Mouse (Mus musculus) liver, adult 2 months (tissue): Measurements from ENCODE around the gene Scoc. TPM values are rescaled to one million over a fixed set of nuclear protein-coding genes. Genes with fewer than 3 reads are reported as not detected.
A peak's percentile ranks its signal among the peaks of the same experiment; 100 is the strongest.
"Not testable (repeated sequence)": the region's sequence is repeated elsewhere in the genome, so short reads cannot be mapped to it uniquely, and the experiment has no call there.

Source experiments
- DNase-seq: peaks from one replicate; pipeline ENCODE4 v3.0.0-alpha.2; 2011; ENCODE audit warnings: low read depth, low spot score; ENCODE audit errors: extremely low read depth
- H3K27ac ChIP-seq: fragments of 200-500 bp; replicated peaks from 2 replicates; pipeline ENCODE4 v1.5.1; 2012; ENCODE audit warnings: low read depth, mild to moderate bottlenecking, control low read depth, inconsistent platforms, low read length; ENCODE audit not compliant: insufficient read depth
- H3K27me3 ChIP-seq: fragments of 200-500 bp; 2 replicates; pipeline ENCODE4 v1.6.1; 2012; ENCODE audit warnings: mild to moderate bottlenecking, moderate library complexity, low read length, inconsistent platforms; ENCODE audit not compliant: control insufficient read depth, insufficient read depth
- H3K36me3 ChIP-seq: fragments of 200-500 bp; 2 replicates; pipeline ENCODE4 v1.6.1; 2012; ENCODE audit warnings: low read length, inconsistent platforms; ENCODE audit not compliant: control insufficient read depth, insufficient read depth
- H3K4me1 ChIP-seq: fragments of 200-500 bp; 2 replicates; pipeline ENCODE4 v1.6.1; 2011; ENCODE audit warnings: low read length; ENCODE audit not compliant: control insufficient read depth, insufficient read depth
- H3K4me3 ChIP-seq: fragments of 200-500 bp; 2 replicates; pipeline ENCODE4 v1.5.1; 2011; ENCODE audit warnings: low read depth, mild to moderate bottlenecking, control low read depth, low read length, moderate library complexity; ENCODE audit not compliant: insufficient read depth
- H3K79me2 ChIP-seq: fragments of 200-500 bp; 2 replicates; pipeline ENCODE4 v1.6.1; 2012; ENCODE audit warnings: inconsistent platforms, mild to moderate bottlenecking, low read length, moderate library complexity; ENCODE audit not compliant: control insufficient read depth, insufficient read depth
- H3K9ac ChIP-seq: fragments of 200-500 bp; 2 replicates; pipeline ENCODE4 v1.6.1; 2012; ENCODE audit warnings: low read depth, mild to moderate bottlenecking, control low read depth, inconsistent platforms, low read length
- CTCF ChIP-seq: fragments of 200-500 bp; IDR thresholded peaks from 2 replicates; pipeline ENCODE4 v1.5.1; 2011; ENCODE audit warnings: low read depth, low read length, control low read depth
- POLR2A ChIP-seq: fragments of 200-500 bp; IDR thresholded peaks from 2 replicates; pipeline ENCODE4 v1.6.1; 2011; ENCODE audit warnings: low read length, control low read depth; ENCODE audit not compliant: insufficient read depth; ENCODE audit errors: extremely low read depth
- WGBS: fragments of 180-500 bp; shearing (Covaris S2); methylation state at CpG from one replicate; pipeline ENCODE4 v1.1.7; 2018; 5-methylcytosine and 5-hydroxymethylcytosine counted together
- polyA plus RNA-seq: library from polyadenylated mRNA; depleted of rRNA; stranded (reverse); fragments of >200 nt; gene quantifications from 2 replicates; pipeline ENCODE4 v1.2.3, GENCODE M21; 2012
- total RNA-seq: library from RNA; depleted of rRNA; stranded (reverse); fragments of >200 nt; gene quantifications from 2 replicates; pipeline ENCODE4 v1.2.3, GENCODE M21; 2014

The Scoc gene
- total and polyA plus RNA-seq, 2 experiments, result 3.5 to 9.3 TPM

DNA sequence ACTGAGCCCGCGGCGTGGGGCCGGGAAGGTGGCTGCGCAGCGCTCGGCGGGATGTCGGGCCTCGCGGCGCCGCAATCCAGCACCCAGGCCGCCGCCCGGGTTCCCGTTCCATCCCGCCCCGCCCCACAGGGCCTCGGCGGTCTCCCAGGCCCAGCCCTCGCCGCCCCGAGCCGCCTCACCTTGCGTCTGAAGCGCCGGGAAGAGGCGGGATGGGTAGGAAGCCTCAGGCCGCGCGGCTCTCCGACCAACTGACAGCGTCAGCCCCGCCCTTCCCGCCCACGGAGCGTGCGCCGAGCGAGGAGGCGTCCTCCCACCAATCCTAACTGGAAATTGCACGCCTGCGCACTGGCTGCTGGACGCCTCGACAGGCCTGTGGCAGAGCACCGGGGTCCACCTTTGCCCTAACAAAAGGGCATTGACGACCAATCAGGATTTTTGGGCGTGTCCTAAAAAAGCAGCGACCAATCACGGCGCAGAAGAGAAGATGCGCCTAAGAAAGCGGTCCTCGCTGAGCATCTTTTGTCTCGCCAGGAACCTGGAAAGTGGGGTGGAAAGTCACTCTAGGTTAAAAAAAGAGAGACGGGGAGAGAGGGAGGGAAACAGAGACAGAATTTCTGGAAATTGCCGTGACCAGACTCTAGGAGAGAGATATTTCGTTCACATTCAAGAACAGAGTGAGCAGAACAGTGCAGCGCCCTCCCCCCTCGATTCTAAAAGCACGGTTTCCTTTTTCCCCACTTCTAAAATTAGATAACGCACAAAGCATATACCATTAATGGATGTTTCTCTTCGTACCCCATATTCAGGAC, 15.7 kb downstream of the Scoc start:
- H3K4me3 ChIP-seq, result peak overlapping the region; percentile 71
- WGBS, result under 1% methylated on average over 64 of the region's 64 CpGs
- peak overlapping the region; percentile 72 for H3K9ac ChIP-seq
- H3K4me1 ChIP-seq, result no peaks in the 10 kb centered on the region
- no peak overlapping the region for H3K27ac ChIP-seq
- DNase-seq, result peak; percentile 95
- peak; percentile 61; the same call in 1 of the 2 replicates for TF ChIP-seq POLR2A
- TF ChIP-seq CTCF, result no peak
- no peaks in the 10 kb centered on the region for H3K27me3 ChIP-seq
- no peaks in the 10 kb centered on the region; the same call in 1 of the 2 replicates for H3K79me2 ChIP-seq
- H3K36me3 ChIP-seq, result no peaks in the 10 kb centered on the region

DNA sequence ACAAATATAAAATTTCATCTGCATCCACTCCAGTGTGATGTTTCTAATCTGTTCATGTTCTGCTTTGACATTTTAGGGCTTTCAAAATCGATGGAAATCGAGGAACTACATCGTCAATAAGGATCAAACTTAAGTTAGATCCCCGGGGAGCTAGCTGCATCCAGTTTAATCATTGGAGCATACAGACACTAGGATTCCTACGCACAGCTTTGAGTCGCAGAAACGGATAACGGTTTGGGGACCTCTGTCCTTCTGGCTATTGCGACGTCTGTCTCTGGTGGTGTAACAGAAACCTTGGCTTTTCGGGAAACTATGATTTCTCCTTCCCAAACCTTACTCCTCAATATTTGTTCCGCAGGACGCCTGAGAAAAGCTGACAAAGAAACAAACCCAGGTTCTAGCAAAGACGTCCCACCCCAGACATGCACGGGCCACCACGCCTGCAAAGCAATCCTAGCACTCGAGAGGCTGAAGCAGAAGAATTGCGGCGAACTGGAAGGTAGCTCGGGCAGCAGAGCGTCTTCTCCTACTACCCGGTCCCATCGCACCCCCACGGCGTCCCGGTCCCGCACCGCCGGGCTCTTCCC, 16.4 kb downstream of the Scoc start:
- H3K79me2 ChIP-seq, result no peaks in the 10 kb centered on the region; the same call in 1 of the 2 replicates
- H3K36me3 ChIP-seq, result peaks cover under 1% of the 10 kb centered on the region; the same call in 1 of the 2 replicates
- no peak overlapping the region for H3K27ac ChIP-seq
- H3K4me1 ChIP-seq, result no peaks in the 10 kb centered on the region
- DNase-seq, result peak; percentile 7
- TF ChIP-seq CTCF, result no peak
- TF ChIP-seq POLR2A, result no peak
- H3K9ac ChIP-seq, result peak overlapping the region; percentile 72
- no peaks in the 10 kb centered on the region for H3K27me3 ChIP-seq
- WGBS, result 2% methylated on average over 29 of the region's 29 CpGs
- H3K4me3 ChIP-seq, result peak overlapping the region; percentile 71

DNA sequence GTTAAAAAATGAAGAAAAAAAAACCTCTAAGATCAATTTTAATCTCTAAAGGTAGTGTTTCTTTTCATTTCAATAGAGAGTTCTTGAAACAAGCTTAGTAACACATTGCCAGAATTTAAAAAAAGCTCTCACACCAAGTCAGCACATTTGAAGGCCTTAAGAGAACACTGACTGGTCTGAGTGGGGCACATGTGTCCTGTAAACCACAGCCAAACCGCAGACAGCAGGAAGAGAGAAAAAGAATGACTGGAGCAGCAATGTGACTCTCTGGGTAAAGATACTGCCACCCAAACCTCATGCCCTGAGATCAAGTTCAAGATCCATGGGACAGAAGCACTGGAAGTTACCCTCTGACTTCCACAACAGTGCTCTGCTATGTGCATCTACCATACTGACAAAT, 21.1 kb downstream of the Scoc start:
- Histone ChIP-seq H3K36me3 (peaks cover 2% of the 10 kb centered on the region; the same call in 1 of the 2 replicates), H3K4me1 (no peaks in the 10 kb centered on the region), H3K4me3 (no peak overlapping the region), H3K27ac (no peak overlapping the region), H3K27me3 (no peaks in the 10 kb centered on the region), H3K9ac (no peak overlapping the region), H3K79me2 (no peaks in the 10 kb centered on the region; the same call in 1 of the 2 replicates)
- no peak for DNase-seq
- WGBS, result 80% methylated on average over 1 of the region's 1 CpGs
- no peak for TF ChIP-seq POLR2A
- no peak for TF ChIP-seq CTCF

DNA sequence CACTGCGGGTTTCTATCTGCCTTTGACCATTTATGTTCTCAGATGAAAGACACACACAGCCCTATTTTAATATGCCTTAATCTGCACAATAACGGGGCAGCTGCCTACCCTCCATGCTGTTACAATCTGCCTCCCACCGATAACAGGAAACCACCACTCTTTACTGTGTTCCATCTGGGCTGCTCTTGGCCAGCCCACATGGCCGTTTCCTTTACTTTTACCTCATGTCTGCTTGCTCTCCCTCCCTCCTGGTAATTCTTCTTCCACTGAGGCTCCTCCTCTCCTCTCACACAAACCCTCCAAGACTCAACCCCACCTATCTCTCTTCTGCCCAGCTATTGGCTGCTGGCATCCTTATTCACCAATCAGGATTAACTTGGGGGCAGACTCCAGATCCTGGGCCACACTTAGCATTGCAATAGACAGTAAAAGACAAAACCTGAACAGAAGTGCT, 29.1 kb downstream of the Scoc start:
- no peaks in the 10 kb centered on the region for H3K36me3 ChIP-seq
- H3K79me2 ChIP-seq, result no peaks in the 10 kb centered on the region
- no peak for DNase-seq
- WGBS, result 69% methylated on average over 4 of the region's 4 CpGs
- no peaks in the 10 kb centered on the region for H3K27me3 ChIP-seq
- no peak overlapping the region for H3K27ac ChIP-seq
- no peak for TF ChIP-seq CTCF
- TF ChIP-seq POLR2A, result no peak
- no peaks in the 10 kb centered on the region for H3K4me1 ChIP-seq
- H3K4me3 ChIP-seq, result no peak overlapping the region
- no peak overlapping the region for H3K9ac ChIP-seq

DNA sequence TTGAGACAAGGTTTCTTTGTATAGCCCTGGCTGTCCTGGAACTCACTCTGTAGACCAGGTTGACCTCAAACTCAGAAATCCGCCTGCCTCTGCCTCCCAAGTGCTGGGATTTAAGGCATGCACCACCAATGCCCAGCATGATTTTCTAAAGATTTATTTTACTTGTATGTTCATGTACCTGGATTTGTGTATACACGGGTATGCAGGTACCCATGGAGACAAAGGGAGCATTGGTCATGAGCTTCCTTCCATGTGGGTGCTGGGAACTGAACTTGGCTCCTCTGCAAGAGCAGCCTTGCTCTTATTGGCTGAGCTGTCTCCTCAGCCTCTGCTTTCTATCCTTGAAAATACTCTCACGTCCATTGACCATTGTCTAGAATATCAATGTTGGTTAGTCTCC, 29.6 kb downstream of the Scoc start:
- H3K36me3 ChIP-seq, H3K27me3 ChIP-seq, H3K4me1 ChIP-seq, DNase-seq, H3K27ac ChIP-seq, H3K9ac ChIP-seq, H3K79me2 ChIP-seq, H3K4me3 ChIP-seq: not testable (repeated sequence)
- 87% methylated on average over 3 of the region's 3 CpGs for WGBS

DNA sequence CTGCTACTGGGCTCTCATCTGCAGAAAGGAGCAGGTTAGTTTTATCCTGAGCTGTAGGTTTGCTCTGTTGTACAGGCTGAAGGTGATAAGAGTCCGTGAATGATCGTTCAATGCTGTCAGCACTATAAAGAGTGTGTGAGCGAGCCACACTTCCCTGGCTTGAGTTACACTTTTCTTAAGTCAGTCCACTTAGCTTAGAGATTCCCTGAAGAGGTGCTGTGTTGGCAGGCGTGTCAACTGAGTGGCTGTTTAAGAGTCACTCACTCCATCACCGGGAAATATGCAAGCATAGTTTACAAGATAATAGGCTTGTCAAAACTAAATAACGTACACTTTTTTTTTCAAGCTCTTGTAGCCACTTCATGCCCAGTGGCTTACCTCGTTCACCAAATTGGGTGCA, 31.2 kb downstream of the Scoc start:
- H3K79me2 ChIP-seq, result no peaks in the 10 kb centered on the region
- no peak overlapping the region for H3K4me3 ChIP-seq
- no peak for DNase-seq
- WGBS, result 77% methylated on average over 7 of the region's 7 CpGs
- TF ChIP-seq POLR2A, result no peak
- no peak for TF ChIP-seq CTCF
- H3K27me3 ChIP-seq, result no peaks in the 10 kb centered on the region
- no peaks in the 10 kb centered on the region for H3K4me1 ChIP-seq
- H3K36me3 ChIP-seq, result no peaks in the 10 kb centered on the region
- no peak overlapping the region for H3K27ac ChIP-seq
- no peak overlapping the region for H3K9ac ChIP-seq
